Mouse (Mus musculus) mouse embryonic stem cell (cell line): ENCODE data around the gene Tmem51.

Experiments
- in situ Hi-C, 2 experiments: fragments of 300-500 bp; cut with MboI; formaldehyde crosslinking; loops; 1 replicate in 1 of 2; 3 replicates in 1 of 2; pipeline ENCODE4 v1.14.3; 2019 to 2020; ENCODE audit warnings: low sequenced_read_pairs in 2 of 2, low pct_unique_long_range_greater_than_20kb in 1 of 2, mixed read lengths in 1 of 2; ENCODE audit not compliant: unreplicated experiment in 1 of 2

The Tmem51 gene

DNA sequence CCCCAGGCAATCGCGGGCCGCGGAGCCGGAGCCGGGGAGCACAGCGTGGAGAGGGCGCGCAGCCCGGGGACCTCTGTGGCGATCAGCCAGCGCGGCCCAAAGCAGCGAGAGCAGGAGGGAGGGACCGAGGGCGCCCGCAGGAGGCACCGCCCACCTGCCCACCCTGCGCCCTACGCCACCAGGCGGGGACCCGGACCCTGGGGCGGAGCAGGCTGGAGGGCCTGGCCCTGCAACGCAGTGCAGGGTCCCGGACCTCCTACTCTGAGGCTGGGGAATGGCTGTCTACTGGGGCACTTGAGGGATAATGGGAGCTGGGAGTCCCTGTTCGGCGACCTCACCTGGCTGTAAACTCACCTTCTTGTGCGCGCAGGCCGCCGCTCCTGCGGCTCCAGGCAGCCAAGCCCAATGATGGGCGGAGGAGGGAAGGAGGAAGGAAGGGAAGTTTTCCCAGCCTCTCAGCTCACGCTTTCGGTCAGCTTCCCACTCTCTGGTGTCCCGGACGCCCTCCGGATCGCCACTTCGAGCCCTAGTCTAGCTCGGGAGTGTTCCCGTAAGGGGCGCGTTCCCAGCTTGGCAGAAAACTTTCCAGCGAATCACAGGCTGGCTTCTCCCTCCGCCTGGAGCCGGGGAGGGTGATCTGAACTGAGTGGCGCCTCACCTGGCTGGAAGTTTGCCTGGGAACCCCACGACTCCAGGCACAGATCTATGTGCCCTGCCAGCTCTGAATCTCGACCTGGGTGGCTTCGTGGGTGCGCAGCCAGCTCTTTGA lies at the start of gene Tmem51:
TSS of gene Tmem51 (minus strand) at position 174 of the 769 bp plus-strand sequence.
- in situ Hi-C loops, result loop anchor here in 1 of 2 experiments (10.0 kb wide), 1 partner anchor 70 kb away; the partner anchor contains the start of gene Fhad1

DNA sequence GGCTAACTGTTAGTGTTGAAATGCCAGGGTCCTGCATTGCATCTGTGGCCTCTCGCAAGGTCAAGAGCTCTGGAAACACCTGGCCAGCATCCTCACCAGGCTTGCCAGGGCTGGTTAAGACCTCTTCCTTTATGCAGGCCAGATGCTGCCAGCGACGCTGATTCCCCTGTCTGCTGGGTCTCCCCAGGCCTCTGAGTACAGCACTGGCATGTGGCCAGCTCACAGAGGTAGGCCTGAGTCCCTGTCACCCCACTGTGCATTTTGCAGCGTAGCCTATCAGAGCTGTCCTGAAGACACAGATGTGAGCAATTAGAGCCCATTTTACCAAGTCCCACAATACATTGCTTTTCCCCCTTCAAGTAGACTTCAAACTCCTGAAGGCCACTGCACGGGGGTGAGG lies 46.1 kb upstream of the Tmem51 start:
- in situ Hi-C loops, result no loop called here

DNA sequence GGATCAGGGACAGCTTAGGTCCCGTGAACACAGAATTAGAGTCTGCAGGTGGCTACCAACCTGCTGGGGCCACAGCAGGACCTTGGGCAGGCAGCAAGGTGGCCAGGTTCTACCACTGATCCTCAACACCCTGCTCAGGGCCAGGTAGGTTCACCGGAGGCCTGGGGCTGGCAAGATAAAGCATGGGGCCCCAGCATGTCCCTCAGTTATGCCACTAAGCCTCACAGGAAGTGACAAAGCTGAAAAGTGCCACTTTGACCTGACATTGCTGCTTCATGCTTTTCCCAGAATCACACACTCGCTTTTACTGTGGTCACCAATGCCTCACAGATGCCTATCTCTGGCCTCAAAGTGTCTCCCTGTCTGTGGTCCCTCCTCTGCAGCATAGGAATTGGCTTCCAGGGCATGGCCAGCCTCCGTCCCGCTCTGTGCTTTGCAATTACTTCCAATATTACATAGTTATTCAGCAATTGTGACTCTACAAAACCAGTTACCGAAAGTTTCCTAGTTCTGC lies 43.2 kb upstream of the Tmem51 start:
- in situ Hi-C loops, result no loop called here

DNA sequence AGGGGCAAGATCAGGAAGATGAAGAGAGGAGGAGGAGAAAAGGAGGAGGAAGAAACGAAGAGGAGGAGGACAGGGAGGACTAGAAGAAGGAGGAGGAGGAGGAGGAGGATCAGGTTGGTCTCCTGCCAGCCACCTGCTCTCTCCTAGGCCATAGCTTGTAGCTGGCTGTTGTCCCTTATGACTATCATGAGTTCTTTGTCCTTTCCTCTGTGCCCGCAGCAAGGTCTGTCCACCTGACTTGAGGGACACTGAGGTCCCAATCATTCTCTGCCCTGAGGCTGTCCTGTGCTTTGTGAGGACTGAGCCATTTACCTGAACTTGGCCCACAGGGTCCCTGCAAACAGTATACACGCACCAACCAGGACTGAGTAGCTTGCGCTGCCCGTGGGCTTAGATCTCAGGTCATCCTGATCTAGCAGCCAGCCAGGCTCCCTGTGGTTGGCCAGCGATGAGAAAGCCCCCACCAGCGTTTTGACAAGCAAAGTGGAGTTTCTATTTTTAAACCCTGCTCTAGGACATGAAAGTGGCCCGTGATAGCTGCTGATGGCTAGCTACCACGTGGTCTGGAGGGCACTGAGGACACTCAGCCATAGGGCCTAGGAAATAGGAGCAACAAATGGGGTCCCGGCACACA lies 42.7 kb upstream of the Tmem51 start:
- in situ Hi-C loops, result no loop called here

DNA sequence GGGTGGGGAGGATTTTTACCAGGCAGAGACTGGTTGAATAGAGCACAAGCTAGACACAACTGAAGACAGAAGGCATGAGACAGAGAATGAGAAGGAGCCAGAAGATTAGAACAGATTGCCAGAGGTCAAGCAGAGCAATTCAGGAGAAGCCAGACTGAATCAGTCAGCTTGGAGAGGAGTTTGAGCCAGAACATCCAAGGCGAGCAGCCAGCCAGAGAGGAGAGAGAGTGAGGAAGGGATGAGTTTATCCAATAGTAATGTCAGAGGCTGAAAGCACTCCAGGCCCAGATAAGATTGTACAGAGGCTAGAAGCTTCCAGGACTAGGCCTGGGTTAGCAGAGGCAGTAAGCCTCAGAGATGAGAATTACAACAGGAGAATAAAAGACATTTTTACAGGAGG lies 37.1 kb upstream of the Tmem51 start:
- in situ Hi-C loops, result no loop called here

DNA sequence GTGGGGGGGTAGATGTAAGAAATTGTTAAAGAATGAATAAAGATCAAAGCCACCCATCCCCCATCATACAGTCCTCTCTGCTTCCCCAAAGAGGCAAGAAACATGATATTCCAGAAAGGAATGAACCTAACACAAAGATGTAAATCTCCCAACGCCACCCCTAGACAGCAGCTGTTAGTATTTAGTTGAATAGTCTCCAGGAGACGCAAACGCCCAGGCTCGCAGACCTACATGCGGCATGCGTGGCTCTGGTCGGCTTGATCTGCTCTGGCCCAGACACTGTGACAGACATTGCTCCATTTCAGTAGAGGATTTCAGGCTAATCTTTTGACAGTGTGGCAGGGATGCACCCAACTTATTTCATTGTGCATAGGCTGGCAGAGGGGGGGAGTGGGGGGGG lies 34.4 kb upstream of the Tmem51 start:
- in situ Hi-C loops, result no loop called here

DNA sequence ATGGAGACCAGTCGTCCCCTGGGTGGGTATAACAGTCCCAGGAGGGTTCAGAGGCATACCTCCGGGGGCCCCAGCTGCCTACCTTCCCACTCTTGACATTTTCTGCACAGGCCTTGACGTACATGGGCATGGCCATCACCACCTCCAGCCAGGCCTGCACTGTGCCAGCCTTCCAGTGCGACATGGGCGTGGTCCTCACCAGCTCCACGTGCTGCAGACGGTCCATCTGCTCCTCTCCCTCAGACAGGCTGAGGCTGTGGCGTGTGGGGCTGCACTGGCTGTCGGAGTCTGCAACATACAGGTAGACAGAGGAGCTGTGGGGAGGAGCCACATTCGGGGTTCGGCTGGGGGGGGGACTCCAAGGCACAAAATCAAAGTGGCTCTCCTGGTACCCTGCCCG lies 33.9 kb upstream of the Tmem51 start:
- in situ Hi-C loops, result no loop called here

DNA sequence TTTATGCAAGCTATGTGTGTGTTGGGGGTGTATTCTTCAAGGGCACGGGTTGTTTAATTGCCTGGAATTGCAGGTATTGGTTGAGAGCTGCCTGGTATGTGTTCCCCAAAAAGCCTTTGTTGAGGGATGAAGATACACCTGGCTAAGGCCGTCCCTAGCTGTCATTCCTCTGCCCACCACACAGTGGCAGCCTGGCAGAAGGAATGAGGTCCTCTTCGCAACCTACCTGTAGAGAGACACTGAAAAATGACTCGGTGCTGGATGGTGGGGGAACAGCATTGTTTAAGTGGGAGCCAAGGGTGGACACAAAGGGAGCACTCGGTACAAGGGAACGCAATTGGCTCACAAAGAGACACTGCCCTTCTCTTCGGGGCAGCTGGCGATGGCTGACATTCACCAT lies 29.2 kb upstream of the Tmem51 start:
- in situ Hi-C loops, result no loop called here

DNA sequence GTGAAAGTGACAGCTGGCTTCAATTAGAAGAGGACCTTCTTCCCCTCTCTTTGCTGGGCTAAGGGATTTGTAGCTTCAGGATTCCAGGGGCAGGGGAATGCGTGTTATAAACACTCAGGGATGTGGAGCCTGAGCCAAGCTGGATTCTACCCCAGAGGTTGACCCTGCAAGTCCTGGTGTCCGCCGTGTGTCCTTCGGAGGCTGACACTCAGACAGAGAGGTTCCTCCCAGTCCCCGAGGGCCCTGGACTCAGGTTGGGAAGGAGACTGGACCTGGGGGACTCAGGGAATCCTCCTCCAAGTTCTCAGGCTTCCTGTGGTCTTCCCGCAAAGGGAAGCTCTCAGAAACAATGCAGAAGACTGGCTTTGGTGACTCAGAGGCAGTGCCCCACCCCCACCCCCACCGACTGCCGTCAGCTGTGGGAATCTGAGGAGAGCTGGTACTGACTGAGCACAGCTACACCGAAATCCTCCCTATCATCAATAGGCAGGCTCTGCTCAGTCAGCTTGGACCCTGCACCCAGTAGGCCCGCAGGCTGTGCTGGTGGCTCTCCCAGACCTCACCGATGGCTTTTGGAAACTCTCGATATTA lies 19.1 kb upstream of the Tmem51 start:
- in situ Hi-C loops, result no loop called here

DNA sequence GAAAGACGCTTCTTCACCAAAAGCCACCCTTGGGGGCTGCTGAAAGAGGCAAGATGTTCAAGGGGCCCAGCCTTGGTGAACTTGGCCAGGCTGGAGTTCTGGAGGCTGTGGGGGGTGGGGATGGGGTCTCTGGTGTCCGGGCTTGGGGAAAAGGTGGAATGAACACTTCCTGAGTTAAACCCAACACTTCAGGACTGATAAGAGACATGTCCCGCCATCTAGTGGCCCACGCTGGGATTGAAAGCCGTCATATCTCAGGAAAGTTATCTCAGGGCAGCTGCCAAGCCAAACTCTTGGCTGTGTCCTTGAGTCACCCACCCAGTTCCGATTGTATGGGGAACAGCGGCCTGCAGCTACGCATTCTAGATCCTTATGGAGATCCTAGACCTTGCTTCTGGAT lies 14.2 kb upstream of the Tmem51 start:
- in situ Hi-C loops, result no loop called here

DNA sequence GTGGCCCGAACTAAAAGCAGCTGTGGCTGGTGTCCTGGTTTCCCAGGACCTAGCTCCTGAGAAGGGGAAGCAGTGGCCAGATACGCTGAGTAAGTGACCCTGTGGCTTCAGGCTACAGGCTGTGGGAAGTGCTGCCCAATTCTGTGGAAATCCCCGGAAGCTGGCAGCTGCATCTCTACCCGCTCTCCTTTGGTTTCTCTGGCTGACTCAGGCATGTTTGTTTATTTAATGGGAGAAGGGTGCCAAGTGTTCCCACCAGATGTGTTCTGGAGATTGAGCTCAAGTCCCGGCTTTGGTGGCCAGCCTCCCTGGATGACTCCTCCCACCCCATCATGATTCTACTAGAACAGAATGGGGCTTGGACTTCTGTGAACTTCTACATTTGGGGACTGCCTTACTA lies 13.8 kb upstream of the Tmem51 start:
- in situ Hi-C loops, result no loop called here

DNA sequence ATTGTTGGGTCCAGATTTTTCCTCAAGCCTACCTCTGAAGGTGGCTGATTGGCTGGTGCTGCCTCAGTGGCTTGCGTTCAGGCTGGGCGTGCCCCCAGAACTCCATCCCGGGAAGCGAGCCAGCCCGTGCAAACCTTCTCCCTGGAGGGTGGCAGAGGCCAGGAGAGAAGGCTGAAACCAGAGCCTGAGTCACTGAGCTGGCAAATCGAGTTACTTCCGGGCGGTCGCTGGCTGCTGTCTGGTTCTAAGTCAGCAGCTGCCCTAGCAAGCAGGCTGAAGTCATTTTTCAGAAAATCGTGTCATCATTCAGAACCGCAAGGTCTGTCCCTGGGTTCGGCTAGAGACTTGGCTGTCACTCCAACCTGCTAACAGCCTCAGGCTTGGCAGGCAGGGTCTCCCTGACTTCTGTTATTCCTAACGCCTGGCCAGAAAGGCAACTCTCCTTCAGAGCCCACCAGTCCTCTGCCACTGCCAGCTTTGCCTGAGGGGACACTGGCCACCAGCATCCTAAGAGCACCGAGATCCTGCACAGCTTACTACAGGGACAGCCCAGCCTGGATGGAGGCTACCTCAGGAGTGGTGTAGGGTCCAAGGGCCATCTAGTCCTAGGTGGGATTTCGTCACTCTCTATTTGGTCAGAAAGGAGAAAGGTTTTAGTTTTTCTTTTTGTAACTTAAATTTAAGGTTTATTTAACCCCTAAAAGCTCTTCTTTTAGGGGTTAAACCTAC lies 11.6 kb upstream of the Tmem51 start:
- in situ Hi-C loops, result no loop called here

DNA sequence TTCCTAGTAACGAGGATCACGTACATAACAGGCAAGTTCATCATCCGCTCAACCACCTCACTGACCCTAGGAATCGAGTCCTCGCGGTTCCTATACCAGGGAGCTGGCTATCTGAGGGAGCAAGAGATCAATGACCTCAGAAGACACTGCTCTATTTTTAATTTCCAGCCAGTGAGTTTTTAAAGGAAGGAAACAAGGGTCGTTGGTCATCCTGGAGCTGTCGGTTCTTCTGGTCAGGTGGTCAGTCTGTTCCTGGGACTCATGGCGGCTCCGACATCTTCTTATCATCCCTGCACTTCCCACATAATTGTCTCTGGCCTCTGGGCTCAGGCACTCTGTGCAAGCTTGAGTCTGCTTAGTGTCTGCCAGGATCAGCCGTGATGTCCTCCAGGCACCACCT lies 10.3 kb upstream of the Tmem51 start:
- in situ Hi-C loops, result no loop called here

DNA sequence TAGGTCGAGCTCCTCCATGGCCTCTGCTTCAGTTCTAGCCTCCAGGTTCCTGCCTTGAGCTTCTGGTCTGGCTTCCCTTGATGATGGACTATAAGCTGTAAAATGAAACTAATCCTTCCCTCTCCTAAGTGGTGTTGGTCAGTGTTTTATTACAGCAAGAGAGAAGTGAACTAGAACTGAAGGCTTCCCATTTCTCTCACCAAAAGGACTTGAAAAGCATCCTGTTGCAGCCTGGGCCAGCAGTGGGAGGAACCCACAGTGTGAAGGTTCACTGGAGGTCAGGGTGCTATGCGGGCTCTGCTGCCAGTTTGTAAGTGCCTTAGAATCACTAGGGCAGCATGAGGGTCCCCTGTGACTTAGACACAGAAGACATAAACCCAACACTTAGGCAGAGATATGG lies 7.0 kb upstream of the Tmem51 start:
- in situ Hi-C loops, result no loop called here

DNA sequence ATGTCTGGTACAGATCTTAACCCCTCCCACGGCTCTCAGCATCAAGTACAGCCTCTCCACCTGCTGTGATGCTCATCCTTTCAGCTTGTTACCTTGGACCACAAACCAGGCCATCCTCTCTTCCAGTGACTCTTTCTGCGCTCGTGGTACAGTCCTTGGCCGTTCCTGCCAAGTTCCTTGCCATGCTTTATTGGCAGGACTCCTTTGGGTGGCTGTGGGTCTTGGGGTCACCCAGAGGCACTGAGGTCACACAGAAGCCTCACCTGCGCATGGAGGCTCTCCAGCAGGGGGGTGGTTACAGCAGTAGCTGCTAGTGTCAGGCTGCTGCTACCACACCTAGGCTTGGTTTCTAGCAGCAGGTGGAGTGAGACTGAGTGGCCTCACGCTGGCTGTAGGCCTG lies 5.9 kb upstream of the Tmem51 start:
- in situ Hi-C loops, result loop anchor here (5.0 to 10.0 kb wide), 2 partner anchors 75 to 88 kb away; partner anchors contain the start of gene Fhad1 (in 1 of the 2)

DNA sequence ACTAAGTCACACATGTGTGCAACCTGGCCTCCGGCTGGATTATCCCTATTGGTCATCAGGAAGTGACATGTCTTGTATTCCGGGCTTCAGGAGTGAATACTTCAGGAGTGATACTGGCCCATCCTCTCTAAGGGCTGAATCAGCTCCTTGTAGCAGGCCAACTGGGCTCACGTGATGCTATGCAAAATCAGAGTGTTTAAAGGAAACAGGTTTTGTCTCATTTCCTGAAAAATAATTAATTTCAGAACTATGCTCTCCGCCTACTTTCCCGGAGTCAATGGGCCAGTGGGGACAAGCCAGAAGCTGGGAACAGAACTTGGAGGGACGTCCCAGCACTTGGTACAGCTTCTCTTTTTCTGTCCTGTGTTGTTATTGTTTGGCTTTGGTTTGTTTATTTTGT lies 4.7 kb upstream of the Tmem51 start:
- in situ Hi-C loops, result loop anchor here (5.0 to 10.0 kb wide), 2 partner anchors 74 to 87 kb away; partner anchors contain the start of gene Fhad1 (in 1 of the 2)

DNA sequence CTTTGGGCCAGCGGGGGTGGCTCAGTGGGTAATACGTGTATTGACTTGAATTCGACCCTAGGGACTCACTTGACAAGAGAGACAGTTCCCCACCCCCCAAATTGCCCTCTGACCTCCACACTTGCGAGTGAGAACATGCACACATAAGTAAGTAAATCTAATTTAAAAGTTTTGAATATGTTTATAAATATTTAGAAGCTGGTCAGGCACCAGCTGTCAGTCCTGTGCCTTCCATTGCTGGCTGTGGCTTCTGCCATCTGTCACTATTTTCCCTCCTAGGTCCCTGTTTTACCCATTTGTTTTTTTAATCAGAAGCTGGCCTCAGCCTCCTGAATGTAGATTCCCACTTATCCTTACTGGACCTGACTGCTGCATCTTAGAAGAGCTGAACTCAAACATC lies 4.3 kb upstream of the Tmem51 start:
- in situ Hi-C loops, result loop anchor here (5.0 to 10.0 kb wide), 2 partner anchors 74 to 86 kb away; partner anchors contain the start of gene Fhad1 (in 1 of the 2)

DNA sequence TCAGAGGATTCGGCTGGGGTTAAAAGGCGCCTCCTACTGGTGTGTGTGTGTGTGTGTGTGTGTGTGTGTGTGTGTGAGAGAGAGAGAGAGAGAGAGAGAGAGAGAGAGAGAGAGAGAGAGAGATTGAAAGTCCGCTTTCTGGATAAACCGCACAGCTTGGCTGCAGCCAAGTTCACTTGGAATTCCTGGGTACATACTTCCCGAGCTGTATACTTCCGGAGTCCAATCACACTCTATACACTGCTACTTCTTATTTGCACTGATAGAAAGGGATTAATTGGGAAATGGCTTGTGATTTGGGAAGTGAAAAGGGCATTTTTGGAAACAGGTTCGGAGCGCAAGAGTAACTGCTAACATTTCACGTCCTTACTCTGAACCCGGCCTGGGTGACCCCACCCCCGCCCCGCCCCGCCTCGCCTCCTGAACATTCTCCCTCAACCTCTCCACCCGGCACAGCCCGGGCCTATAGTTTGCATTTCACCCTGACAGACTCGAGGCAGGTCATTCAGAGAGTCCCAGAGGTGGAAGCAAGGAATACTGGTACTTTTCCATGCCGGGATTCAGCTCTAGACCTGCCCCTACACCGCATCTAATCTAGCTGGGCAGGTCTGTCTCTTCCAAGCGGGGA lies 946 bp upstream of the Tmem51 start:
- in situ Hi-C loops, result loop anchor here (5.0 to 10.0 kb wide), 2 partner anchors 70 to 83 kb away; partner anchors contain the start of gene Fhad1 (in 1 of the 2)
